Mouse (Mus musculus) lung, embryonic 14.5 days (tissue): Measurements from ENCODE around the gene Gper1. TPM values are rescaled to one million over a fixed set of nuclear protein-coding genes. Genes with fewer than 3 reads are reported as not detected.

Experiments used
- ATAC-seq: fragments of 200-750 bp; cut with Nextera tagmentation; 2 replicates; pipeline ENCODE4 v1.8.0; 2017; ENCODE audit warnings: mild to moderate bottlenecking, moderate TSS enrichment, moderate library complexity; ENCODE audit not compliant: insufficient read depth
- DNase-seq: peaks from one replicate; pipeline ENCODE4 v3.0.0-alpha.2; 2015
- H3K27ac ChIP-seq: fragments of 300-500 bp; sonication (generic); 2 replicates; pipeline ENCODE4 v1.5.1; 2014; ENCODE audit warnings: low read depth, mild to moderate bottlenecking, moderate library complexity
- H3K27me3 ChIP-seq: fragments of 300-500 bp; sonication (generic); 2 replicates; pipeline ENCODE4 v1.6.1; 2014; ENCODE audit warnings: low read length, control low read depth; ENCODE audit not compliant: insufficient read depth
- H3K36me3 ChIP-seq: fragments of 300-500 bp; sonication (generic); 2 replicates; pipeline ENCODE4 v1.6.1; 2014; ENCODE audit warnings: control low read depth; ENCODE audit not compliant: insufficient read depth
- H3K4me1 ChIP-seq: fragments of 300-500 bp; sonication (generic); 2 replicates; pipeline ENCODE4 v1.6.1; 2014; ENCODE audit warnings: antibody characterized with exemption, control low read depth; ENCODE audit not compliant: insufficient read depth
- H3K4me2 ChIP-seq: fragments of 300-500 bp; sonication (generic); 2 replicates; pipeline ENCODE4 v1.6.1; 2014; ENCODE audit warnings: mild to moderate bottlenecking
- H3K4me3 ChIP-seq: fragments of 300-500 bp; sonication (generic); 2 replicates; pipeline ENCODE4 v1.5.1; 2014; ENCODE audit warnings: low read depth, low read length
- H3K9ac ChIP-seq: fragments of 300-500 bp; sonication (generic); 2 replicates; pipeline ENCODE4 v1.6.1; 2014
- H3K9me3 ChIP-seq: fragments of 300-500 bp; sonication (generic); 2 replicates; pipeline ENCODE4 v1.6.1; 2016; ENCODE audit warnings: low read depth, low read length, control low read depth
- CTCF ChIP-seq: IDR thresholded peaks from 2 replicates; pipeline ENCODE4 v1.5.1; 2016; ENCODE audit warnings: antibody characterized with exemption, low read depth
- WGBS: fragments of 180-500 bp; shearing (Covaris S2); extraction: QIAGEN DNeasy Blood & Tissue Kit; methylation state at CpG from one replicate; pipeline ENCODE4 v1.1.7; 2014; 5-methylcytosine and 5-hydroxymethylcytosine counted together
- polyA plus RNA-seq: library from polyadenylated mRNA; unstranded; fragments of >200 nt; fragmentation: Nextera tagmentation; extraction: Ambion mirVana; gene quantifications from 2 replicates; pipeline ENCODE4 v1.2.1, GENCODE M21; 2014

Gene Gper1
- polyA plus RNA-seq, 1 experiment from 2014 or later = 5.5 TPM

DNA sequence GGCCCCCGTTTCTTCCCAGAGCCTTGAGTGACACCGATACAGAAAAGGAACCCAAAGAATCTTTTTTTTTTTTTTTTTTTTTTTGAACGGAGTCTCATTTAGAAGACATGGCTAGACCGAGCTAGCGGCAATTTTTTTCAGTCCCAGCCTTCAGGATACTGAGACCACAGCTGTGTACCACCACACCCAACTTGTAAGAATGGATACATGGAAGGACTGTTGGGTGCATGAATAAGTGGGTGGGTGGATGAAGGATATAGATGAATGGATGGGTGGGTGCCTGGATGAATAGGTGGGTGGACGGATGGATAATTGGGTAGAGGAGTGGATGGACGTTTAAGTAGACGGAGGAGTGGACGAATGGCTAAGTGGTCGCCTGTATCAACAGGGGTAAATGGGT is 37.0 kb downstream of the Gper1 start:
- TF ChIP-seq CTCF = no peak
- peak overlapping the region; percentile 65 for H3K4me3 ChIP-seq
- H3K9me3 ChIP-seq = no peaks in the 10 kb centered on the region
- DNase-seq (no peak), ATAC-seq (peak; percentile 10; the same call in 1 of the 2 replicates)
- no peaks in the 10 kb centered on the region for H3K4me1 ChIP-seq
- H3K36me3 ChIP-seq = peaks cover 2% of the 10 kb centered on the region
- peak overlapping the region; percentile 85 for H3K4me2 ChIP-seq
- no peak overlapping the region for H3K27ac ChIP-seq
- H3K9ac ChIP-seq = peak overlapping the region; percentile 53
- WGBS = 6% methylated on average over 10 of the region's 10 CpGs
- no peaks in the 10 kb centered on the region for H3K27me3 ChIP-seq

DNA sequence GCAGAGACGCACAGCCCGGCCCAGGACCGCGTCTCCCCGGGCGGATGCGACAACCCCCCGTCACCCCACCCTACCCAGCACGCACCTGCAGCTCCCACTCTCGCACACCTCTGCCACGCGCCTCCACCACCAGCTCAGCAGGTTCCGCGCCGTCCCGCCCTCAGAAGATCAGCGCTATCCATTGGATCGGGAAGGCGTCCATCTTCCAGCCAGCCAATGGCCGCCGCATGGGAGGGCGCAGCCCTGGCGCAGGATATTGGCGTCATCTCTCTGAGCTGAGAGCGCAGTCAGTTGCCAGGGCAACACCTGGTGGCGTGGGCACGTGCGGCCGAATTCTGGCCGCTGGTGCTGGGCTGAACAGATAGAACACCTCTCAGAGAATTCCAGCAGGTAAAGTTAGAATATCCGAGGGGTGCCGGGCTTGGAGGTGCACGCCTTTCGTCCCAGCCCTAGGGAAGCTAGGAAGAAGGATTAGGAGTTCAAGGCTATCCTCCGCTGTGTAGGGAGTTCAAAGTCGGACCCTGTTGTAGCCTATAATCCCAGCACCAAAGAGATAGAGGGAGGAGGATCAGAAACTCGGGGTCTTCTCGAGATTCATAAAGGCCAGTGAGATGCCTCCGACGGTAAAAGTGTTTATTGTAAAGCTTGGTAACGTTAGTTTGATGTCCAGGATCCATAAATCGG is 37.6 kb downstream of the Gper1 start, which contains the start of gene 3110082I17Rik:
TSS of gene 3110082I17Rik (minus strand) at position 144 of the 684 bp plus-strand sequence.
- DNase-seq (peak; percentile 99), ATAC-seq (peak; percentile 99)
- 4% methylated on average over 42 of the region's 42 CpGs for WGBS
- peak within 1 kb of the TSS; percentile 85 for H3K4me2 ChIP-seq
- no peaks in the 10 kb centered on the region for H3K36me3 ChIP-seq
- TF ChIP-seq CTCF = no peak
- H3K27me3 ChIP-seq = no peaks in the 10 kb centered on the region
- H3K9ac ChIP-seq = peak within 1 kb of the TSS; percentile 53
- H3K4me1 ChIP-seq = no peaks in the 10 kb centered on the region
- peak within 1 kb of the TSS; percentile 65 for H3K4me3 ChIP-seq
- H3K27ac ChIP-seq = no peak within 1 kb of the TSS
- no peaks in the 10 kb centered on the region for H3K9me3 ChIP-seq

DNA sequence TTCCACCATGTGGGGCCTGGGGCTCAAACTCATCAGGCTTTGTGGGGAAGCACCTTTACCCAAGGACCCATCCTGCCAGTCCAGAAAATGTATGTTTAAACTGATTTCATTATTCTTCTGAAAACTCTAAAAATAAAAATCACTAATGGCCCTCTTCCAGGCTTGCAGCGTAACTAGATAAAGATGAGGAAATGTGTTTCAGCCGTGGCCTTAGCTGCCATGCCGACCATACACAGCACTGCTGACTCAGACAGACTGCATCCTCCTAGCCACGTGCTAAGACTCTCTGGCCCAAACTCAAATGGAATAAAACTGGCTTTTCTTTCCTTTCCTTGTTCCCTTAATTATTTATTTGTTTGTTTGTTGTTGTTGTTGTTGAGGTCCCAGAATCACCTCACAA is 41.9 kb downstream of the Gper1 start:
- 55% methylated on average over 4 of the region's 4 CpGs for WGBS
- ATAC-seq (no peak), DNase-seq (no peak)
- no peak overlapping the region for H3K4me3 ChIP-seq
- H3K27ac ChIP-seq = no peak overlapping the region
- no peaks in the 10 kb centered on the region for H3K27me3 ChIP-seq
- H3K4me2 ChIP-seq = no peak overlapping the region
- no peaks in the 10 kb centered on the region for H3K36me3 ChIP-seq
- no peak overlapping the region for H3K9ac ChIP-seq
- no peaks in the 10 kb centered on the region for H3K4me1 ChIP-seq
- no peaks in the 10 kb centered on the region for H3K9me3 ChIP-seq
- no peak for TF ChIP-seq CTCF

DNA sequence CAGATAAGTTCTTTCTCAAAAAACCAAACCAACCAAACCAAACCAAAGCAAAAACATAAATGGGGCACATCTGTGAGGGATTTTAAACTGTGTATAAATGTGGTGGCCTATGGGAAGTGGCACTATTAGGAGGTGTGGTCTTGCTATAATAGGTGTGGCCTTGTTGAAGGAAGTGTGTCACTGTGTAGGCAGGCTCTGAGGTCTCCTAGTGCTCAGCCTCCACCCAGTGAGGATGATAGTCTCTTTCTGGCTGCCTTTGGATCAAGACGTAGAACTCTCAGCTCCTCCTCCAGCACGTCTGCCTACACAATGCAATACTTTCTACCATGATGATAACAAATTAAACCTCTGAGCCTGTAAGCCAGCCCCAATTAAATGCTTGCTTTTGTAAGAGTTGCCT is 43.4 kb downstream of the Gper1 start:
- Histone ChIP-seq H3K27ac (no peak overlapping the region), H3K9ac (no peak overlapping the region), H3K9me3 (no peaks in the 10 kb centered on the region), H3K36me3 (peaks cover 7% of the 10 kb centered on the region), H3K4me1 (no peaks in the 10 kb centered on the region), H3K4me2 (no peak overlapping the region), H3K27me3 (no peaks in the 10 kb centered on the region), H3K4me3 (no peak overlapping the region)
- DNase-seq (no peak), ATAC-seq (no peak)
- WGBS = 63% methylated on average over 2 of the region's 2 CpGs
- no peak for TF ChIP-seq CTCF

- H3K27ac ChIP-seq = no peak overlapping the region
- WGBS = 60% methylated on average over 4 of the region's 4 CpGs
- DNase-seq (no peak), ATAC-seq (no peak)
- peaks cover 12% of the 10 kb centered on the region for H3K36me3 ChIP-seq
- H3K9me3 ChIP-seq = no peaks in the 10 kb centered on the region
- no peak overlapping the region for H3K9ac ChIP-seq
- no peaks in the 10 kb centered on the region for H3K4me1 ChIP-seq
- no peaks in the 10 kb centered on the region for H3K27me3 ChIP-seq
- no peak overlapping the region for H3K4me2 ChIP-seq
- H3K4me3 ChIP-seq = no peak overlapping the region
- no peak for TF ChIP-seq CTCF
Measured at GRCm38 (mm10) chr5:139466801-139467200, 43.9 kb downstream of the Gper1 start.

DNA sequence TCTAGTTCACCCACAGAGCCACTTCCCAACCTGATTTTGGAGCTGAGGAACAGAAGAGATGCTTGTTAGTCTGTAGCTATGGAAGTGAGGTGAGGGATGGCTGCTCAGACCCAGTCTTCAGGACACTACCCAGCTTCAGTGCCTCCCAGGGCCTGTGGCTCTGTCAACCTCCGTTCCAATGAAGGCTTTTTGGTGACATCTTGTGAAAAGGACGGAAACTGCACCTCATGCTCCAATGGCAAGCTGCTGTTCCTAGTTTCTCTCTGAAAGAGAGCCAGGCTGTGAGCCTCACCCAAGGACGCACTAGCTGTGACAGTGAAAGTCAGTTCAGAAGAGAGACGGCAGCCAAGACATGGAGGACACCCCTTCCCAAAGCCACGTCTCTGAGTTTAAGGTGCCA is 45.0 kb downstream of the Gper1 start:
- no peaks in the 10 kb centered on the region for H3K4me1 ChIP-seq
- no peak for ATAC-seq

GRCm38 (mm10) chr5:139474741-139475140 is 51.8 kb downstream of the Gper1 start:
- no peak for ATAC-seq
- no peaks in the 10 kb centered on the region for H3K27me3 ChIP-seq
- no peak for TF ChIP-seq CTCF
- H3K4me1 ChIP-seq = no peaks in the 10 kb centered on the region
- H3K4me2 ChIP-seq = no peak overlapping the region
- H3K9ac ChIP-seq = no peak overlapping the region
- DNase-seq = no peak
- no peak overlapping the region for H3K4me3 ChIP-seq
- 90% methylated on average over 9 of the region's 9 CpGs for WGBS
- no peak overlapping the region for H3K27ac ChIP-seq
- H3K36me3 ChIP-seq = peaks cover 89% of the 10 kb centered on the region
- H3K9me3 ChIP-seq = no peaks in the 10 kb centered on the region

More for the DNA sequence above, 45.0 kb downstream of the Gper1 start:
- H3K27ac ChIP-seq = no peak overlapping the region
- H3K4me3 ChIP-seq = no peak overlapping the region
- no peaks in the 10 kb centered on the region for H3K9me3 ChIP-seq
- H3K36me3 ChIP-seq = peaks cover 23% of the 10 kb centered on the region
- WGBS = 47% methylated on average over 5 of the region's 5 CpGs
- H3K27me3 ChIP-seq = no peaks in the 10 kb centered on the region
- DNase-seq = peak; percentile 64
- peak; percentile 60 for TF ChIP-seq CTCF
- no peak overlapping the region; the same call in 1 of the 2 replicates for H3K9ac ChIP-seq
- H3K4me2 ChIP-seq = no peak overlapping the region

Other genes with a start within 250 kb of the Gper1 start
- gene Sun1, start 222.5 kb upstream of the Gper1 start, polyA plus RNA-seq = 53.3 and 57.7 TPM in 2 replicates
- gene Get4, start 170.8 kb upstream of the Gper1 start, polyA plus RNA-seq = 183 and 185 TPM in 2 replicates
- gene Adap1, start 97.5 kb upstream of the Gper1 start, polyA plus RNA-seq = 3.6 and 4.0 TPM in 2 replicates
- 102 and 106 TPM in 2 replicates for gene Cox19, start 71.7 kb upstream of the Gper1 start, polyA plus RNA-seq
- gene Cyp2w1, start 70.5 kb upstream of the Gper1 start, polyA plus RNA-seq = not detected in 2 replicates
- gene Gpr146, start 45.5 kb upstream of the Gper1 start, polyA plus RNA-seq = 3.5 and 4.3 TPM in 2 replicates
- 1.1 TPM in 2 replicates for gene C130050O18Rik, start 17.9 kb upstream of the Gper1 start, polyA plus RNA-seq
- 39.4 and 44.4 TPM in 2 replicates for gene 3110082I17Rik, start 37.4 kb downstream of the Gper1 start, polyA plus RNA-seq
- 5.3 and 6.0 TPM in 2 replicates for gene Zfand2a, start 61.4 kb downstream of the Gper1 start, polyA plus RNA-seq
- gene Uncx, start 120.3 kb downstream of the Gper1 start, polyA plus RNA-seq = not detected in 2 replicates